Mouse (Mus musculus) lung, adult 18-20 months (tissue): ENCODE data around the gene Mettl18.
"Not testable (repeated sequence)": the region's sequence is repeated elsewhere in the genome, so short reads cannot be mapped to it uniquely, and the experiment has no call there.

Source experiments
- DNase-seq, 2 experiments: peaks; one replicate each; pipeline ENCODE4 v3.0.0; 2022; ENCODE audit warnings: mixed read lengths in 2 of 2

The Mettl18 gene

GRCm38 (mm10) chr1:163994721-163995608, at the start of gene Mettl18, which contains the start of gene BC055324:
TSS of gene Mettl18 (plus strand) at chr1:163994889.
TSS of gene BC055324 (minus strand) at chr1:163994796.
- DNase-seq: peak; percentile 88 to 90

DNA sequence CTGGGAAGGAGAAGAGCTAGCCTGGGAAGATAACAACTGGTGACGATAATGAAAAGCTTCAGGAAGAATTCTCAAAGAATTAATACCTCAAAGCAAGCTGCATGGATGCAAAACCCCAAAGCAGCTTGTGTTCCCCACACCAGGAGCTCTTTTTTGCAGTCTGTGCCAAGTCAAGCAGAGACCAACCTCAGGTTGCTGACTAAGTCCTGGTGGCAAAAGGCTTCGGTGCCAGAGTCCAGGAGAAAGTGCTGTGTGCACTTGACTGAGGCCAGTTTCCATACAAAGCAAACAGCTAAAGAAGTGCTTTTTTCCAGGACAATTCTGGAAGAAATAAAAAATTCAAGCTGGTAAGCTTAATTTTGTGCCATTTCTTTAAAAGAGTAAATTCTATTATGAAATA, 41.3 kb upstream of the Mettl18 start:
- no peak for DNase-seq

DNA sequence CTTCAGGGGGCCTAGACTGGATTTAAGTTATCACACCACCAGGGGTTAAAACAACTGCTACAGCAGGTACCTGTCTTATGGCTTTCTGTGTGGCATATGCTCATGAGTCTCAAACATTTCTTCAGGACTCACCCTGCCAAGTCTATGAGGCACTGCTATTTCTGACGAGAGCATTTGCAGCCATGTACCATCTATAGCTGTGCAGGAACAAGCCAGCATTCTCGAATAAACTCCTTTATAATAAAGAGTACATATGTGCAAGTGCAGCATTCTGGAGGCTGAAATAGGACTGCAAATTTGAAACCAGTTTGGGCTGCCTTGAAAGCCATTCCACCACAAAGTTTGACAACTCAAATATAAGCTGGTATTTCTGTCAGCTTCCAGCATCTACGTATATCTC, 36.7 kb upstream of the Mettl18 start:
- no peak for DNase-seq

- DNase-seq: no peak
These were observed 30.5 kb upstream of the Mettl18 start for GRCm38 (mm10) chr1:163964008-163964689.

DNA sequence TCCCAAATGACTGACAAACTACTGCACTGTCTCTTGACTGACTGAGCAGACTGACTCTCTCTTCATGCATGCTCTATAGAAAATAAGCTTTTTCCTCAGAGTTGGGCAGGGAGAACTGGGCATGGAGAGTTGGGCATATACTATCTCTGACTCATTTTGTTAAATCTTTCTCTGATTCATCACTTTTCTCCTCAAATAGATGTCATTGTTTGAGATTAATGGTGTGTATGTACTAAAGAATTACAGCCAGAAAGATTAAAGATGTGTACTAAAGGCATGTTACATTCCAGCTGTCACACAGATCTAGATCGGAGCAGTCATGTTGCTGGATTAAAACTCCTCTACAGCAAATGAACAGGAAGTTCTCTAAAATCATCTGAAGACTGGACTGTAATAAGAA, 20.2 kb upstream of the Mettl18 start:
- DNase-seq: no peak

GRCm38 (mm10) chr1:163975088-163975487, 19.6 kb upstream of the Mettl18 start:
- DNase-seq: no peak

GRCm38 (mm10) chr1:163976515-163976914, 18.2 kb upstream of the Mettl18 start:
- no peak for DNase-seq

GRCm38 (mm10) chr1:163992371-163992770, 2.3 kb upstream of the Mettl18 start:
- no peak for DNase-seq

DNA sequence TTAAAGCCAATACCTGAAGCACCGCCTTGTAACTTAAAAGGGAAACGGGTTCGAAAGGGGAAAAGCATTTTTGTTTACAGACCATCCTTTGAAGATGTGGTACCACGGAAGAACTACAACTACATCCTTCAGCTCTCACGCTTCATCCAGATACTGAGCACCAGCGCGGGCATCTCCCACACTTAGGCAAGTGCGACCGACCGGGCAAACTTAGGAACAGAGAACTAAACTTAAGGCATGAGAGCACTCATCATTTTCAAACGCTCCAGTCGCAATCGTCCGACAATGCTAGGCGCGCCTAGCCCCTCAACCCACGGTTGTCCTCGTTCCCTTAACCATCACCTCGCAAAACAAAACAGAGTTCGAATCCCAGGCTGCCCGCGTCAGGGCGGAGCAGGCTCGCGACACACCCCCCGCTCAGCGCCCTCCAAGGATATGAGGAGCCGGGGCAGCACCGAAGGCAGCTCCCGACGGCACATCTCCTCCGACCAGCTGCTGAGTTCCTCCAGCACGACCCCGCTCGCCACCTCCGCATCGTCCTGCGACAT, 442 bp upstream of the Mettl18 start:
- no peak for DNase-seq

GRCm38 (mm10) chr1:163995609-163995913, 872 bp downstream of the Mettl18 start:
- no peak for DNase-seq

GRCm38 (mm10) chr1:164001831-164002452, 7.3 kb downstream of the Mettl18 start:
- no peak for DNase-seq

DNA sequence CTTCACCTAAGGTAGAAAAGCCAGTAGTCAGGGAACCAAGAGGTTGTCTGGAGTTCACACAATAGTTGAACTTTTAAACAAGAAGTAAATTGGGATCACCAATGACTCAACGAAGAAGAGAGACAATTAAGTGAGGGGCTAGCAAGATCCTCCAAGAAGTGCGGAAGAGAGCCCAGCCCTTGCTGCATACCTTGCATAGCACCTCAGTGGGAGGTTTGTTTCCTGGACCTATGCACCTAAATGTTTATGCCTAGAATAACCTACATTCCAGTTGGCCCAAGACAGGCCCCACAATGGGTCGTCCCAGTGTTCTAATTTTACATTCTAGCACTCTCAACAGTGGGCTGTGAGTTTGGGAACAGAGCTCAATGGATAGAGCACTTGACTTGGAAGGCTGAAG, 9.6 kb downstream of the Mettl18 start:
- no peak for DNase-seq

- DNase-seq: no peak
These were observed 14.5 kb downstream of the Mettl18 start for GRCm38 (mm10) chr1:164009235-164009634.

GRCm38 (mm10) chr1:164014616-164015015, 19.9 kb downstream of the Mettl18 start:
- no peak for DNase-seq

DNA sequence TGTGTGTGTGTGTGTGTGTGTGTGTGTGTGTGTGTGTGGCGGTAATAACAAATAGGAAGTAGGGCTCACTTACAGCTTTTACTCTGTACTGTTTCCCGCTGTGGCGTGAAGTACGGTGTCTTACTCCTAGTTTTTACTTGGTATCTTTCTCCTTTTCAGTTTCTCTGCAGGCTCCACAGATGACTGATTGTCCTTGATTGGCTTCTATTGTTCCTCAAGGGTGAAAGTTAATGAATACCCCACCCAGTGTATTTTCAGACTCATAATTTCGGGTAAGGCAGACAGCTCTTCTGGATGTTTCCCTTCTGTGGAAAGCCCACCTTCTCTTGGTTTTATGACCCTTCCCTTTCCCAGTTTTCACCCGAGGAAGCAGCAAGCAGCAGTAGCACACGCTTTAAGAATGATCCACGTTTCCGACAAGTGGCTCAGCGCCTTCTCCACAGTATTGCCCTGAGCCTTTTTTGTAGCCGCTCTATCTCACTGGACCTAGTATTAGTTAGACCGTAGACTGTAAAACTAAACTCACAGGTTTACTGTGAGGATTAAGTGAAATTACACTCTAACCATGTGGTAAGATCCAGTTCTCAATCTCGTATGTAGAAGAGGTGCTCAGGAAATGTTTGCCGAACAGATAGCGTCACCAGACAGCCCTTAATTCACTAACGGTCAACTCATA, 23.7 kb downstream of the Mettl18 start:
- no peak for DNase-seq

DNA sequence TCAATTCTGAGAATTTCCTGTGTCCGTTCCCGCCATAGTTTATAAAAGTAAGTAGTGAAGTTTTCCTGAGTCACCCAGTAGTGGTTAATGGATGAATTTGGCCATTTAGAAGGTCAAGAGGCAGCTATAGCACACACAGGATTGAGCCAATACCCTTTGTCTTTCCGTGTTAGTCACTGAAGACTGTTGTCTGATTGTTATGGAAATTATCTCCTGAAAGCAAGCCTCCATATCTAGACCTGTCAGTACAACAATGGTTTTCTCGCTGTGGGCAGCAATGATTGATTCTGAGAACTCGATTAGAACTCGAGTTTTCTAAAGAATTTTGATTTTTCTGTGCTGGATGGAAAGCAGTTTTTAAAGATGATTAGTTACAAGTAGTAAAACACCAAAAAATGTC, 25.1 kb downstream of the Mettl18 start:
- no peak for DNase-seq

DNA sequence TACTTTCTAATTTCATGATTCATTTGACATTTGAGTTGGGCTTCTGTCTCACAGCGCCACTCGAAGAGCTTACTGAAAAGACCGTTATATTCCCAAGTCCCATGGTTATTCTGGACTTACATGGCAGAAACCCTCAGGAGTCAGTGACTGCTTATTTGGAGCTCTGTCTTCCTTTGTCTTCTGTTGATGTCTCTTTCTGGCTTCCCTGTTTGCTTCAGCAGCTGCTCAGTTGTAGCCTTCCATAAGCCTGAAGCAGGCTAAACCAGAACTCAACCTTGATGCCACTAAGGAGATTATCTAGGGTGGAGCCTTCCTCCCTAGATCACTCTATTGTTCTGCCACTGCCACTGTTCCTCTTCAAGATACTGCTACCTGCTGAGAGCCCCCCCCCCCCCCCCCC, 26.1 kb downstream of the Mettl18 start:
- DNase-seq: not testable (repeated sequence)

DNA sequence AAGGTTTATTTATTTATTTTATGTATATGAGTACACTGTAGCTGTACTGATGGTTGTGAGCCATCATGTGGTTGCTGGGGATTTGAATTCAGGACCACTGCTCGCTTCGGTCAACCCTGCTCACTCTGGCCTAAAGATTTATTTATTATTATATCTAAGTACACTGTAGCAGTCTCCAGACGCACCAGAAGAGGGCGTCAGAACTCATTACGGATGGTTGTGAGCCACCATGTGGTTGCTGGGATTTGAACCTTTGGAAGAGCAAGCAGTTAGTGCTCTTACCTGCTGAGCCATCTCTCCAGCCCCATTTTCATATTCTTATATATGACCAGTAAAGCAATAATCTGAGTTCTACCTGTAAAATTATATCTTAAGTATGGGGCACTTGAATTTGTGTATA, 27.4 kb downstream of the Mettl18 start:
- DNase-seq: not testable (repeated sequence)

GRCm38 (mm10) chr1:164025685-164026084, 31.0 kb downstream of the Mettl18 start:
- DNase-seq: no peak

DNA sequence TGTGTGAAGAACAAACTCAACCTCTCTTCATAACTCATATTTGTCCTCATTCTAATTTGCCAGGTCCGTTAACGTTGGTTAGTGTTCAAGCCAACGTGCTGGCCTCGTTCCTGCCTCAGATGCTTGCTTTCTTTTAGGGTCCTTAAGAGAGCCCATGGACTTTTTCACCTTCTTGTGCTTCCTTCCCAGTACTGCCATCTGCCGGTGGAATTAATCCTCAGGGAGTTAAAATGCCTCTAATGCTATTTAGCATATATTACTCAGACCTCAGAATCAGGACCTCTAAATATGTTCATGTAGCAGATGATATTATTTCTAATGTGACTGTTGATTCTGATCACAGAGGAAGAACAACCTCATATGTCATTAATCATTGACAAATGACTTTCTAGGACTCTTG, 32.7 kb downstream of the Mettl18 start:
- no peak for DNase-seq

GRCm38 (mm10) chr1:164040385-164041135, 45.9 kb downstream of the Mettl18 start:
- no peak for DNase-seq

DNA sequence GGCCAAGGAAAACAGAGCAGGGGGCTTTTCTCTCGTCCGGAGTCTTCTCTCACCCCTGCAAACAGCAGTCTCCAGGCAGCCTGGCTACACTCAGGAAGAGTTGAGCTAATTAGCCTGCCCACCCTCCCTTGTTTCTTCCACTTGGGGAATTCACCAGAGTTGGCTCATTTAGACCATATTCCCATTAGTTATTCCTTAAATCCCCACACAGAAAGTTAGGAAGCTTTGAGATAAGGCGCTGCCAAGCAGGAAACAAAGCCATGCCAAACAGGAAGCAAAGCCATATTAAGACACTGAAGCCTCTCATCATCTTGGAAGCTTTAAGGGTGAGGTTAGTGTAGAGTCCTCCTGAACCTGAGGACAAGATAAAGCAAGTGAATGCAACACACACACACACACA, 48.9 kb downstream of the Mettl18 start:
- DNase-seq: peak; percentile 7 to 15
